Mouse (Mus musculus): ENCODE measurements around the gene Slc6a4. TPM values are rescaled to one million over a fixed set of nuclear protein-coding genes. Genes with fewer than 3 reads are reported as not detected.

Gene Slc6a4
- total and polyA plus RNA-seq, 3 experiments, result not detected

DNA sequence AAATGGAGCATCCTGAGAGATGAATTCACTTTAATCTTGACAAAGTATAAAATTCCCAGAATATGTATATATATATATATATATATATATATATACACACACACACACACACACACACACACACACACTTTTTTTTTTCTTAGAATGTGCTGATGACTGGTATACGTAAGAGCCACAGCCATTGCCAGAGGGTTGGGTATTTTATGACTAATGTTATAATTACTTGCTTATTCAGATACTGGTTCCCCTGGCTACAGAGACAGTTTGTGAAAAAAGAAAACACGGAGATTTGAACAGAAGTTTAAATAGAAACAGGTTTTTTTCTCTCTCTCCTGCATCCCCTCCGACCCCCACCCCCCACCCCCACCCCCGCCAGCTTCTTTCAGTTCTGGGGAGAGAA is 7.5 kb downstream of the Slc6a4 start:
- H3K4me3 ChIP-seq (ENCODE audit: control insufficient read depth in 1 of 2, insufficient read depth in 1 of 2, low read depth in 2 of 2, low read length in 2 of 2), result no peak overlapping the region
- TF ChIP-seq MXI1 (IDR thresholded peaks at IDR 0.05; ENCODE audit: low read depth, low read length) (no peak), E2F4 (IDR thresholded peaks at IDR 0.05; ENCODE audit: borderline replicate concordance, low read depth, low read length) (no peak), ZMIZ1 (IDR thresholded peaks at IDR 0.05; ENCODE audit: low read depth, low read length) (no peak), MYB (IDR thresholded peaks at IDR 0.05; ENCODE audit: low read depth, low read length) (no peak), MYC (IDR thresholded peaks at IDR 0.05; ENCODE audit: low read depth, low read length) (no peak), TCF12 (IDR thresholded peaks at IDR 0.05; ENCODE audit: low read depth, low read length) (no peak), CHD2 (IDR thresholded peaks at IDR 0.05; ENCODE audit: low read length) (no peak), KAT2A (conservative IDR thresholded peaks at IDR 0.05; ENCODE audit: low read depth, low read length) (no peak), ZNF384 (IDR thresholded peaks at IDR 0.05; ENCODE audit: low read depth, low read length) (no peak), MAX (IDR thresholded peaks at IDR 0.05; ENCODE audit: low read length) (no peak), NRF1 (IDR thresholded peaks at IDR 0.05; ENCODE audit: insufficient read depth, low read depth, low read length, poor library complexity, severe bottlenecking) (no peak), ZC3H11A (IDR thresholded peaks at IDR 0.05; ENCODE audit: low read depth, low read length) (no peak), MAFK (IDR thresholded peaks at IDR 0.05; ENCODE audit: borderline replicate concordance, low read depth, low read length) (no peak)
- peaks cover 10 to 17% of the 10 kb centered on the region in 2 experiments for H3K27me3 ChIP-seq (ENCODE audit: control insufficient read depth in 1 of 2, insufficient read depth in 2 of 2, low read length in 2 of 2)
- DNase-seq (ENCODE audit: low read depth, low spot score), result no peak
- no peaks in the 10 kb centered on the region for H3K9me3 ChIP-seq (replicated peaks; ENCODE audit: insufficient read depth, low read length)
- no peak overlapping the region for H3K9ac ChIP-seq (ENCODE audit: control insufficient read depth, low read depth, low read length, poor library complexity, severe bottlenecking)
- no peaks in the 10 kb centered on the region for H3K79me2 ChIP-seq (ENCODE audit: control insufficient read depth, insufficient read depth, low read length, poor library complexity)
- peaks cover 0 to 8% of the 10 kb centered on the region in 2 experiments; a peak in 2 of 4 replicates for H3K4me1 ChIP-seq (ENCODE audit: control insufficient read depth in 1 of 2, insufficient read depth in 2 of 2, low read length in 2 of 2)
- peaks cover 0 to 4% of the 10 kb centered on the region in 2 experiments; a peak in 1 of 4 replicates for H3K36me3 ChIP-seq (ENCODE audit: control insufficient read depth in 1 of 2, insufficient read depth in 2 of 2, low read length in 2 of 2)
- H3K27ac ChIP-seq (ENCODE audit: control insufficient read depth, low read depth, low read length), result no peak overlapping the region

DNA sequence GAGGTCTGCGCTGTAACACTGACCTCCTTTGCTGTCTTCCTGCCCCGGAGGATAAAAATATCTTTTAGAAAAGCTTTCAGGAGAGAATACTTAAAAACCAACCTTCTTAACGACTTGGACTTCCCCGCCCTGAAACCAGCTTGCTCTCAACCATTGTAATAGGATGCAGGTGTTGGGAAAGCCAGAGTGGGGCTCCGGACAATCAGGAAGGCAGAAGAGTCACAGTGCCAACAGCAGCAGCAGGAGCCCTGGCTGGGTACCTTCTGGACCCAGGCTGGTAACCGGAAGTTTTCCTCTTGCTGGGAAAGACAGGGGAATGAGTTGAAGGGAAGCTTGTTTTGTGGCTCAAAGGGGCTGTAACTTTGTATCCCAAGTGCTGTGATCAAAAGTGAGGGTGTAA is 8.2 kb downstream of the Slc6a4 start:
- Histone ChIP-seq H3K4me3 (ENCODE audit: control insufficient read depth in 1 of 2, insufficient read depth in 1 of 2, low read depth in 2 of 2, low read length in 2 of 2) (no peak overlapping the region), H3K9ac (ENCODE audit: control insufficient read depth, low read depth, low read length, poor library complexity, severe bottlenecking) (no peak overlapping the region), H3K27me3 (ENCODE audit: control insufficient read depth in 1 of 2, insufficient read depth in 2 of 2, low read length in 2 of 2) (peaks cover 10 to 17% of the 10 kb centered on the region in 2 experiments), H3K9me3 (replicated peaks; ENCODE audit: insufficient read depth, low read length) (no peaks in the 10 kb centered on the region), H3K79me2 (ENCODE audit: control insufficient read depth, insufficient read depth, low read length, poor library complexity) (no peaks in the 10 kb centered on the region), H3K4me1 (ENCODE audit: control insufficient read depth in 1 of 2, insufficient read depth in 2 of 2, low read length in 2 of 2) (0 out of 4 replicates have a peak, but pooled peaks cover 0 to 2% of the 10 kb centered on the region in 2 experiments), H3K36me3 (ENCODE audit: control insufficient read depth in 1 of 2, insufficient read depth in 2 of 2, low read length in 2 of 2) (no peaks in the 10 kb centered on the region), H3K27ac (ENCODE audit: control insufficient read depth, low read depth, low read length) (no peak overlapping the region)
- no peak for DNase-seq (ENCODE audit: low read depth, low spot score)
- TF ChIP-seq MYB (IDR thresholded peaks at IDR 0.05; ENCODE audit: low read depth, low read length), result no peak
- no peak for TF ChIP-seq SIN3A (IDR thresholded peaks at IDR 0.05; ENCODE audit: low read length)
- TF ChIP-seq ZNF384 (IDR thresholded peaks at IDR 0.05; ENCODE audit: low read depth, low read length), result no peak
- TF ChIP-seq MAFK (IDR thresholded peaks at IDR 0.05; ENCODE audit: borderline replicate concordance, low read depth, low read length), result no peak
- no peak for TF ChIP-seq ZKSCAN1 (IDR thresholded peaks at IDR 0.05; ENCODE audit: low read depth, low read length)
- no peak for TF ChIP-seq ZMIZ1 (IDR thresholded peaks at IDR 0.05; ENCODE audit: low read depth, low read length)
- TF ChIP-seq GATA1 (IDR thresholded peaks at IDR 0.05; ENCODE audit: low read depth, low read length), result no peak
- no peak for TF ChIP-seq UBTF (IDR thresholded peaks at IDR 0.05; ENCODE audit: borderline replicate concordance, insufficient read depth, low read depth, low read length)
- no peak for TF ChIP-seq POLR2A (IDR thresholded peaks at IDR 0.05; ENCODE audit: control insufficient read depth in 1 of 2, insufficient read depth in 1 of 2, low read depth in 1 of 2, low read length in 2 of 2, poor library complexity in 1 of 2)
- no peak for TF ChIP-seq BHLHE40 (IDR thresholded peaks at IDR 0.05; ENCODE audit: borderline replicate concordance, low read depth, low read length)
- TF ChIP-seq MAX (IDR thresholded peaks at IDR 0.05; ENCODE audit: low read length), result no peak
- no peak for TF ChIP-seq EP300 (IDR thresholded peaks at IDR 0.05; ENCODE audit: low read depth in 1 of 2, low read length in 2 of 2)
- no peak for TF ChIP-seq KAT2A (conservative IDR thresholded peaks at IDR 0.05; ENCODE audit: low read depth, low read length)
- TF ChIP-seq GABPA (IDR thresholded peaks at IDR 0.05; ENCODE audit: low read depth, low read length), result no peak
- TF ChIP-seq POLR2AphosphoS2 (IDR thresholded peaks at IDR 0.05; ENCODE audit: low read length), result no peak
- TF ChIP-seq RCOR1 (IDR thresholded peaks at IDR 0.05; ENCODE audit: low read depth, low read length), result no peak
- no peak for TF ChIP-seq TAL1 (IDR thresholded peaks at IDR 0.05; ENCODE audit: low read length)
- no peak for TF ChIP-seq CHD1 (IDR thresholded peaks at IDR 0.05; ENCODE audit: low read depth, low read length)
- no peak for TF ChIP-seq ELF1 (IDR thresholded peaks at IDR 0.05; ENCODE audit: low read depth, low read length)
- TF ChIP-seq MXI1 (IDR thresholded peaks at IDR 0.05; ENCODE audit: low read depth, low read length), result no peak
